Mouse (Mus musculus): ENCODE data around the gene Dlg1. TPM values are rescaled to one million over a fixed set of nuclear protein-coding genes. Genes with fewer than 3 reads are reported as not detected.

Dlg1 gene
- total RNA-seq, 2 experiments from 2014 or later = 61.9 to 66.1 TPM

DNA sequence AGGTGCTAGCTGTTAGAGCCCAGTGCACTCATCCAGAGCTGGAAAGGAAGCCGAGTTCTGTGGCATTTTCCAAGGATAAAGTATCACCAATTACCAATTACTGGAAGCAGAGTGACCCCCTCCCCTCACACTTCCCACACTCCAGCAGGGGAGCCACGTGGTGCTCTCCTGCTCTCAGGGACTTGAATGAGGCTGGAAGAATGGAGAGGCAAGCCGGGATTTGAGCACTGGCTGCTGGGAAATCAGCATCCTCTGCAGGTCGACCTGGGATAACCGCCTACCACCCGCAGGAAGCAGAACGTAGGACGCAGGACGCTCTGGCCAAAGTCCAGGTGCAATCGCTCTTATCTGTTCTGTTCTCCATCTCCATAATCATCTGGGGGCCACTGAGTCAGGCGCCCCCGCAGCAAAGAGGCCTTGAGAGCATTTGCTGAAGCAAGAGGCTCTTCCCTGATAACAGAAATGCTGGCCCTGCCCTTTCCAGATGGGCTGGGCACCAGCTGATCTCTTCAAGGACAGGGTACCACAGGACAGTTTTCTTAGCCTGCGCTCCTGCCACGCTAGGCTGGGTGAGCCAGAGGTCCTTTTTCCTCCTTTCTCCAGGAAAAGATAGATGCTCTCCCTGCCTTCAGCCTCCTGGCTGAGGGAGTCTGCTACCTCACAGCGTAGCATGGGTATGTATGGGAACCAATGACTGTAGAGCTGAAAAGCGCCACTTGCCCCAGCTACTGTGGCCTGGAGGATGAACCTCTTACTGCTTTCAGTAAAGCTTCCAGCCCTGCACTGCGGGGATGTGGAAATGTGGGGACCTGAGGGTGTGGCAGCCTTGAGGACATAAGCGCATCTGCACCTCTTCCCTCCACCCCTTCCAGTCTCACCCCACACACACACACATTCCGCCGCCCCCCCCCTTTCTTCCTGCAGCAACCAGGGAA is 242.9 kb downstream of the Dlg1 start:
- peak; percentile 32 for DNase-seq

DNA sequence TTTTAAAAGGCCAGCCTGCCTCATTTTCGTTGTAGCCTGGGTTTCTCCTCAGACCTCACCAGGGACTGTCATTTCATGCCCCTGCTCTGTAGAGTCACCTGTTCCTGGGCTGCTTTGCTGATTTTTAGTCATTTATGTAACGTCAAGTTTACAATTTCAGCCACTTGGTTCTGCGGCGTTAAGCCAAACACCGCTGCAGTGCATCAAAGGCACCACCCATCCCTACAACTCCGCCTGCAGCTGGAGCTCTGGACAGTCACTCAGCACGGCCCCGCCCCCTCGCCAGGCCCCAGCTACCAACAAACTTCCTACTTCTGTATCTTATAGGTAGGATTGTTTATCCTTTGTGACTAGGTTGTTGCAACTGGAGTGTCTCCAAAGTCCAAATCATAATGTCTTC is 243.7 kb downstream of the Dlg1 start:
- peak; percentile 57 for DNase-seq

DNA sequence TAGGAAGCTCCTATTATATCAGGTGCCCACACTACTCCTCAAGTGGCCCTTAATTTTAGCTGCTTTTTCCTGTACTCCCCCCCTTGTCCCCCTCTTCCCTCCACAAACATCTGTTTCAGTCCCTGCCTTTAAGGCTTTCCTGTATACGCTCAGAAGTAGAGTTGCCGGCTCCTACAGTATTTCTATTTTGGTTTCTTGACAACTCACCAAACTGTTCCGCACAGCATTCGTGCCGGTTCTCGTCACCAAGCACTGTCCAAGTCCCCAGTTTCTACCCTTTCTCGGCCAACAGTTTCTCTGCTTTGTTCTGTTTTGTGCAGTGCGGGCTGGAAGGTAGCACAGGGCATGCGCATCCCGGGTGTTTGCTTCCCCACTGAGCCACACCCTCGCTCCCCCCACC is 245.7 kb downstream of the Dlg1 start:
- DNase-seq = no peak

DNA sequence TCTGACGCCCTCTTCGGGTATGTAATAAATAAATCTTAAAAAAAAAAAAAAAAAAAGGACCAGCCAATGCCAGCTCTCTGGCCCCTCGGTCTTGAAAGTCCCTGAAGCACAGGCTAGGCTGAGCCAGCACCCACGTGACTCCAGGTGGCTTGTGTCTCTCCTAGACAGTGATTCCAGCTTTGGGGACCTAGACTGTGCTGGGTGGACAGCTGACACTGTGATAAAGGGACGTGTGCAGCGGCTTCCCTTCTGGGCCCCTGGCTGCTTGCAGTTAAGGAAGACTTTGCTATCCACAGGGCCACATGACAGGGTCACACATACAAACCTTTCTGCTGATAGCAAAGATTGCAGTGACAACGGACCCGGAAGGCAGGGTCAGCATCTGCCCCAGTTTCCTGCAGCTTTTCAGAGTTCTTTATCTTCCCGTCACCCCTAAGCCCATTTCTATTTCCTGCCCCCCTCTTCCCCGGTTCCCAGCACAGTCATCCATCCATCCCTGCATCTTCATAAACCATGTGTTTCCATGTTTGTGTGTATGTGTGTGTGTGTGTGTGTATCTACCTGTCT is 247.1 kb downstream of the Dlg1 start:
- no peak for DNase-seq

DNA sequence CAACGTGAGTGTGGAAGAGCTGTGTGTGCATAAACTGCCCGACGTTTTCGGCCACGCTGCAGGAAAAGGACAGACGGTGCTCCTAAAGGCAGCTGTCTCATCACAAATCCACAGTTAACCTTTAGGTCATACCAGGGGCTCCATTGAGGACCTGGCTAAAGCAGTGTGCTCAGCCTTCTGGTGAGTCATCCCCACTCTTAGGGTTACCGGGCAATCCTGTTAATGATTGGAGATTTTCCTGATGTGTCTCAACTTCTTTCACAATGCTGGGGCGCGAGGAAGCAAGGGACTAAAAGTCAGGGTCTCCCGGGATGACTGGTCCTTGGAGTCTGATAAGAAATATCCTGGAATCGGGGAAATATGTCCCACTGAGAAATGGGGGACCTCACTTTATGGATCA is 254.5 kb downstream of the Dlg1 start:
- DNase-seq = no peak

DNA sequence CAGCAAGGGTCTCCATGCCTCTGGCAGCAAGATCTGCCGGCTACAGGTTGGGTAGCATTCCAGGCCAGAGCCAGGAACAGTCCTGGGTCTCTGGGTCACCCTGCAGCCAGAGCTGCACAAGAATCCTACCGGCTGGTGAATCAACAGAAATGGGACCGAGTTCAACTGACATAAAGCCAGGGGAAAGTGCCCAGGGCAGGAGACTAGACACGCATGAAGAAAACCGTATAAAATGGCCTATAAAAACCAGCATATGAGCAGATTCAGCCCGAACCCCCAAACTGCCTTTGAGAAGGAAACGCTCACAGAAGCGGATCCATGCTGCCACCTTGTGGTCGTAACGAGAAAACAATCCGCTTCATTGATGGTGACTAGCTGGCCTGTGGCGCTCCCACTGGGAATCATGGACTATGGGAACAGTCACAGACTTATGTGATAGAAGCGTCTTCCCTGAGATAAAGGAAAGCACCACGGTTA is 255.0 kb downstream of the Dlg1 start:
- peak; percentile 83 for DNase-seq

DNA sequence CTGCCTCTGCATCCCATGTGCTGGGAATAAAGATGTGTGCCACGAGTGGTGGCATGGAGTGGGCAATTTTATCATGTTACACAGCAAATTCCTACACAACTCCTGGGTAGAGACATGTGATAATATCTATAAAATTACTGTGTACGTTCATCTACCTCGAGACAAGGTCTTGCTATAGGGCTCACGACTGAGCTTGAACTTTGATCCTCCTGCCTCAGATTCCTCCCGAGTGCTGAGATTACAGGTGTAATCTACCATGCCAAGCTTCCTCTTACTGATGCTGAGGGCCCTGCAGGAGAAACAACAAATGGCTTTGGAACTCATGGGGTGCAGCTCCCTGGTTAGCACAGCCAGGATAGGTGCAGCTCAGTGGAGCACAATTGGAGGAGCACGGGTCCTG is 261.1 kb downstream of the Dlg1 start:
- no peak for DNase-seq

Other genes with a start within 250 kb of the Dlg1 start
- 100 to 1,000 TPM in 1 of 2 experiments, 10 to 100 TPM in 1; 68.1 to 165 TPM for gene Bdh1, start 241.2 kb upstream of the Dlg1 start, total RNA-seq (2021)
- gene Meltf, start 215.4 kb downstream of the Dlg1 start, total RNA-seq (2021) = under 1 TPM; 0.06 to 0.24 TPM

Measured in adrenal gland, postnatal 10 days (tissue).